Mouse (Mus musculus): ENCODE data around the gene Trim75. TPM values are rescaled to one million over a fixed set of nuclear protein-coding genes. Genes with fewer than 3 reads are reported as not detected.

Trim75 gene
- polyA plus RNA-seq, 1 experiment, result not detected

DNA sequence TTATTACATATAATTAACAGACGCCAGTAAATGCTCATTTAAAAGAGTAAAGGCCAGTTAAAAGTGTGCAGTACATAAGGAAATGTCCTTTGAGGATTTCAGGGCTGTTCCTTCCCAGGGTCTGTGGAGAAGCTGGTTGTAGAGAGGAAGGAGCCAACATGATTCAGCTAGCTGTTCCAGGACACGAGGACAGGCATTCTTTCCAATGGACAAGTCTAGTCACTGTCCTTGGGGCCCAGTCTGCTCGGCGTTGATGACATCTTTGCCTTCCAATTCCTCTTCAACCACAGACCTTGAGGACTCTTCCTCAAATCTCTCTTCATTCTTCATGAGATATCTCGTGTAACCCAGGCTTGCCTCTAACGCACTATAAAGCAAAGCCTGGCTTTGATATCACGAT lies 42.0 kb downstream of the Trim75 start:
- H3K27ac ChIP-seq (ENCODE audit: insufficient read depth, low read length), result no peak overlapping the region
- no peak overlapping the region for H3K4me3 ChIP-seq (ENCODE audit: insufficient read depth, low read length)
- TF ChIP-seq CTCF (IDR thresholded peaks at IDR 0.05; ENCODE audit: borderline replicate concordance, insufficient read depth, low read length) (no peak), POLR2A (IDR thresholded peaks at IDR 0.05; ENCODE audit: low read depth, low read length) (no peak)

DNA sequence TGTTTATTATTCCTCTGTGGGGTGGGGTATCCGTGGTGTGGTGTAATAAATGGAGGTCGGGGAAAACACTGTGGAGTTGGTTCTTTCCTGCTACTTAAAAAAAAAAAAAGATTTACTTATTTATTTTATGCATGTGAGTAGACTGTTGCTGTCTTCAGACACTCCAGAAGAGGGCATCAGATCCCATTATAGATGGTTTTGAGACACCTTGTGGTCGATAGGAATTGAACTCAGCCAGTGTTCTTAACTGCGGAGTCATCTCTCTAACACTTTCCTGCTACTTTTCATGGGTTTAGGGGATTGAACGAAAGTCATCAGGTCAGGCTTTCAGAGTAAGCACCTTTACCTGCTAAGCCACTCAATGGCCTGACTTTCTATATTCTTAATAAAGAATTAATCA lies 42.8 kb downstream of the Trim75 start:
- Histone ChIP-seq H3K4me3 (ENCODE audit: insufficient read depth, low read length) (no peak overlapping the region), H3K27ac (ENCODE audit: insufficient read depth, low read length) (no peak overlapping the region), H3K4me1 (ENCODE audit: control insufficient read depth, insufficient read depth, low read length) (peaks cover 2% of the 10 kb centered on the region; the same call in 1 of the 2 replicates)
- TF ChIP-seq CTCF (IDR thresholded peaks at IDR 0.05; ENCODE audit: borderline replicate concordance, insufficient read depth, low read length), result no peak

More for the DNA sequence above, 42.0 kb downstream of the Trim75 start:
- peaks cover 2% of the 10 kb centered on the region; the same call in 1 of the 2 replicates for H3K4me1 ChIP-seq (ENCODE audit: control insufficient read depth, insufficient read depth, low read length)

DNA sequence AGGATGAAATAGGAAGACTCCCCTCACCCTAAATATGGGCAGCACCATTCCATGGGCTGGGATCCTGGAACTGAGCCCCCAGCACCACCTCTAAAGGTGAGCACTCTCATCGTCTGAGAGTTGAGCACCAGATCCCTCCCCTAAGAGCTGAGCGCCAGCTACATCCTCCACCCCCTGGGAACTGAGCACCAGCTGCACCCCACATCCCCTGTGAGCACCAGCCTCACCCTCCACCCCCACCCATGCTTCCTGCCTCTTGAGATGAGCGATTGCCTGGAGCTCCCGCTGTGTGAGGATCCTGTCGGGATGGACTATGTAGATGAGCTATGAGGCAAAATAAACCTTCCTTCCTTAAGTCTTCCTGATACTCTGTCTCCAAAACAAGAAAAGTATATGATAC lies 44.7 kb downstream of the Trim75 start:
- TF ChIP-seq POLR2A (IDR thresholded peaks at IDR 0.05; ENCODE audit: low read depth, low read length) (no peak), CTCF (IDR thresholded peaks at IDR 0.05; ENCODE audit: borderline replicate concordance, insufficient read depth, low read length) (no peak)
- Histone ChIP-seq H3K27ac (ENCODE audit: insufficient read depth, low read length) (no peak overlapping the region), H3K4me1 (ENCODE audit: control insufficient read depth, insufficient read depth, low read length) (peaks cover 2% of the 10 kb centered on the region; the same call in 1 of the 2 replicates), H3K4me3 (ENCODE audit: insufficient read depth, low read length) (no peak overlapping the region)

DNA sequence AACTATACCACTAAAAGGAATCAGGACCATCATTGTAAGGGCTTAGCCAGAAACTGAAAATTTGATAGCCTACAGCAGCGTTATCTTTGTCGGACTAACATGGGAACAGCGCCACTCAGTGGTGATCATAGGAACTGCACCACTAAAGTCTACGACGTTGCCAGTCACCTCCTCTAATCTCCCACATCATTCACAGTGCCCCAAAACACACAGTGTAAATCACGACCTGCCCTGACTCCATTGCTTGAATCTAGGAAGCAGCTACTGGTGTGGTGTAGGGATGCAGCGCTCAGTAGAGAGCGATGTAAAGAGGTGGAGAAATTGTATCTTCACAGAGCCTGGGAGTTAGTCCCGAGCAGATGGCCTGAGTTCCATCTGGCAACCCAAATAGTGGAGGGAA lies 46.1 kb downstream of the Trim75 start:
- H3K4me3 ChIP-seq (ENCODE audit: insufficient read depth, low read length), result no peak overlapping the region
- peaks cover 2% of the 10 kb centered on the region; the same call in 1 of the 2 replicates for H3K4me1 ChIP-seq (ENCODE audit: control insufficient read depth, insufficient read depth, low read length)
- TF ChIP-seq POLR2A (IDR thresholded peaks at IDR 0.05; ENCODE audit: low read depth, low read length), result no peak
- peak; percentile 83; the same call in 1 of the 2 replicates for TF ChIP-seq CTCF (IDR thresholded peaks at IDR 0.05; ENCODE audit: borderline replicate concordance, insufficient read depth, low read length)
- no peak overlapping the region for H3K27ac ChIP-seq (ENCODE audit: insufficient read depth, low read length)

DNA sequence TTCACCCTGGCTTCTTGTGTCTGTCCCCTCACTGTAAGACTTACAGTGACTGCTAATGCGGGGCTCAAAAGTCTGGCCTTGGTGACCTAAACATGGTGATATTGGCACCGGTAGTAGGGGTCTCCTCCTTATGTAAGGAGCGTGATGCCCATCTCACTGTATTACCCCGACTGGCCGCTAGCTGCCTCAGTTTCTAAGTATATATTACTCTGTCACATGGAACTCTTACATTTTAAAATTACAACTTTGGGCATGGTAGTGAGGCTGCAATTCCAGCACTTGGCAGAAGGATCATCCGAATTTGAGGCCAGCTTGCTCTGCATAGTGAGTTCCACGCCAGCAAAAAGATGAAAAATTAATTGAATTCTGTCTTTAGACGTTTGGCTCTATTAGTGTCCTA lies 46.6 kb downstream of the Trim75 start:
- H3K4me1 ChIP-seq (ENCODE audit: control insufficient read depth, insufficient read depth, low read length), result peaks cover 2% of the 10 kb centered on the region; the same call in 1 of the 2 replicates
- H3K27ac ChIP-seq (ENCODE audit: insufficient read depth, low read length), result no peak overlapping the region
- no peak for TF ChIP-seq CTCF (IDR thresholded peaks at IDR 0.05; ENCODE audit: borderline replicate concordance, insufficient read depth, low read length)
- TF ChIP-seq POLR2A (IDR thresholded peaks at IDR 0.05; ENCODE audit: low read depth, low read length), result no peak
- no peak overlapping the region for H3K4me3 ChIP-seq (ENCODE audit: insufficient read depth, low read length)

DNA sequence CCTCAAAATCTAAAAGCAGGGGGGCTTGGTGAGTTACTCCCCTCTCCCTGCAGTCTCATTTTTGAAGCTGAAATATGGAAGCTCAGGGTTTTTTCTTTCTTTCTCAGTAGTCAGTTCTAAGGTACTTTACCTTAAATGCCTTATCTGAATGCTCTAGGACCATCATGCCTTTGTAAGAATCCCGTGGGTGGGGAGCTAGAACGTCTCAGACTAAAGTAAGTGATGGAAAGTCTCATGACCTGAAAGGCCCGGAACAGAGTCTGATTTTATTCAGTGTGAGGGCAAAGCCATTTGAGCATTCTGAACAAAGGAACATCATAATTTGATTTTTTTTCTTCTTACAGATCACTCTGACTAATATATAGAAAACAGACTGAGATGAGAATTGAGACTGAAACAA lies 52.6 kb downstream of the Trim75 start:
- Histone ChIP-seq H3K4me3 (ENCODE audit: insufficient read depth, low read length) (no peak overlapping the region), H3K4me1 (ENCODE audit: control insufficient read depth, insufficient read depth, low read length) (no peaks in the 10 kb centered on the region), H3K27ac (ENCODE audit: insufficient read depth, low read length) (no peak overlapping the region)
- TF ChIP-seq POLR2A (IDR thresholded peaks at IDR 0.05; ENCODE audit: low read depth, low read length) (no peak), CTCF (IDR thresholded peaks at IDR 0.05; ENCODE audit: borderline replicate concordance, insufficient read depth, low read length) (no peak)

Other genes with a start within 250 kb of the Trim75 start
- 13.1 and 16.6 TPM in 2 replicates for gene Klhl2, start 137.8 kb downstream of the Trim75 start, polyA plus RNA-seq (2011; ENCODE audit: insufficient read length, low read depth, missing spikeins)
- gene Tmem192, start 40.6 kb downstream of the Trim75 start, polyA plus RNA-seq (2011; ENCODE audit: insufficient read length, low read depth, missing spikeins), result 25.1 and 32.5 TPM in 2 replicates
- not detected in 2 replicates for gene Trim61, start 30.7 kb upstream of the Trim75 start, polyA plus RNA-seq (2011; ENCODE audit: insufficient read length, low read depth, missing spikeins)
- gene Trim60, start 30.8 kb upstream of the Trim75 start, polyA plus RNA-seq (2011; ENCODE audit: insufficient read length, low read depth, missing spikeins), result not detected in 2 replicates
- gene Apela, start 49.5 kb upstream of the Trim75 start, polyA plus RNA-seq (2011; ENCODE audit: insufficient read length, low read depth, missing spikeins), result 0.72 TPM in 1 of 2 replicates, not detected in the other
- gene Gm10663, start 87.2 kb upstream of the Trim75 start, polyA plus RNA-seq (2011; ENCODE audit: insufficient read length, low read depth, missing spikeins), result not detected in 2 replicates
- gene BC030870, start 141.7 kb upstream of the Trim75 start, polyA plus RNA-seq (2011; ENCODE audit: insufficient read length, low read depth, missing spikeins), result not detected in 2 replicates